Comparison of ENCODE assay signal across 16 mouse cellular contexts in genomic region chr10:84163752-84164151, GRCm38 (mm10).
"Had no signal": no experiment of that assay in that cellular context is flagged by ENCODE, and none has a peak within 500 bp of the region (broad histone marks: within the 10 kb centered on the region; RNA-seq: fewer than 3 reads in every experiment).

No protein-coding gene starts in this region.

- DNase-seq: kidney, adult 2 months; kidney, postnatal 14 days; left cerebral cortex, postnatal 4 days; lung, adult 2 months; lung, postnatal 36 days; retina, postnatal 1 day; thymus, adult 18-20 months; thymus, postnatal 14 days had no signal

- H3K27ac ChIP-seq: intestine, embryonic 15.5 days; kidney, embryonic 15.5 days; limb, embryonic 13.5 days; liver, embryonic 14.5 days; midbrain, embryonic 12.5 days; neural tube, embryonic 13.5 days had no signal

- ATAC-seq: intestine, embryonic 15.5 days; lung, postnatal 0 days; midbrain, embryonic 16.5 days had no signal

- H3K4me3 ChIP-seq: intestine, embryonic 15.5 days; kidney, embryonic 15.5 days; limb, embryonic 13.5 days; midbrain, embryonic 12.5 days; neural tube, embryonic 13.5 days had no signal
